Mouse (Mus musculus) cerebellum, adult 9-10 months (tissue): ENCODE measurements around the gene Syt16.

Experiments
- DNase-seq: peaks from one replicate; pipeline ENCODE4 v3.0.0; 2022

Syt16 gene

DNA sequence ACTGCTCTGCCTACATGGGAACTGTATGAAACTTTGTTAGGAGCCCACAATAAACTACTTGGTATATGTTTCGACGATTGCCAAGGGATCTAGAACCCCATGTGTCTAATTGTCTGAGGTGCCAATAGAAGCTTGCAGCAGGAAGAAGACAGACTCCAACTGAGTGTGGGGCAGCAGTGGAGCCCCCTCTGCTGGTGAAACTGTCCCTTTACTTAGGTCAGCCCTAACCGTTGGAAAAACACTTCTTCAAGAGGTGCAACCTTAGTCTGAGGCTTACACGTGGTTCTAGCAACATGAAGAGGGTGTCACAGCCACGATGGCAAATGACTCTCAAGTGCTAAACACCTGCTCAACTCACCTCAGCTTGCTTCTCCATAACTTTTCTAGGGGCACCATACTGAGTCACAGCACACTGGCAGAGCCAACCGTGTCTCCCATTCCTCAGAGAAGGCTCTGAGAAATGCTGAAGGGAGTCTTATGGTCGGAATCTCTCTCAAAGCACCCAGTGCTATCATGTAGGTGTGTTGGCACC lies 17.3 kb downstream of the Syt16 start:
- DNase-seq = no peak

DNA sequence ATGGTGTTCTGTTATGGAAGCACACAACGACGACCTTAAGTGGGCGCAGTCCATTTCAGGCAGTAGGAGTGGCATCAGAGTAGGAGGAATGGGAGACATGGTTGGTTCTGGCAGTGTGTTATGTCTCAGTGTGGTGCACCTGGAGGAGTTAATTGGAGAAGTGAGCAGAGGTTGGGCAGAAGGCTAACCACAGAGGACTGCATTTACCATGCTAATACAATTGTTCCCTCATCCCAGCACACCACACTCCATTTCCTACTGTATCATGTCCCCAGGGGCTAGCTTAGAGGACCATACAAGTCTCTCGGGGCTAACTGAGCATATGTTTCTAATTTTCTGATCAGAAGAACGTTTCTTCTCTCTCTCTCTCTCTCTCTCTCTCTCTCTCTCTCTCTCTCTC lies 18.0 kb downstream of the Syt16 start:
- no peak for DNase-seq

- DNase-seq = no peak
Measured at GRCm38 (mm10) chr12:74023260-74023659, 25.8 kb downstream of the Syt16 start.

- DNase-seq = no peak
Measured at GRCm38 (mm10) chr12:74024912-74025311, 27.5 kb downstream of the Syt16 start.

GRCm38 (mm10) chr12:74043225-74043624 lies 45.8 kb downstream of the Syt16 start:
- DNase-seq = no peak

- DNase-seq = no peak
Measured at GRCm38 (mm10) chr12:74043755-74044154, 46.3 kb downstream of the Syt16 start.

- no peak for DNase-seq
Measured at GRCm38 (mm10) chr12:74044241-74044640, 46.8 kb downstream of the Syt16 start.

GRCm38 (mm10) chr12:74055336-74055931 lies 58.0 kb downstream of the Syt16 start:
- peak; percentile 4 for DNase-seq

GRCm38 (mm10) chr12:74056162-74056561 lies 58.7 kb downstream of the Syt16 start:
- no peak for DNase-seq

GRCm38 (mm10) chr12:74062547-74062946 lies 65.1 kb downstream of the Syt16 start:
- no peak for DNase-seq

DNA sequence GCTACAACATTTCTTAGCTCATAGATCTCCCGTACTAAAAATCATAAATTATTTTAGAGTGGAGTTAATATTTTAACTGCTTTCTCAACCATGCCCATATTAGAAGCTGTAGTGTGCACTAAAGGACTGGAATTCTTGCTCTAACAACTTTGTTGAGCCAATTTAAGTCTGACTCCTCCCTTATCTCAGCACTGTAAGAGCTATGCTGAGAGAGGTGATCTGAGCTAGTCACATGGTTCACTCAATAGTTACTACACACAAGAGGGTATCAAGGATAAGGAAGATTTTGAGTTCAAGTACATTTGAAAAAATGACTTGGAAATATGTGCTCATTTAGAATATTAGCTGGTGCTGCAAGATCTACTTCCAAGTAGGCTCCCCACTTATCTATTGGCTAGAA lies 71.5 kb downstream of the Syt16 start:
- no peak for DNase-seq

- DNase-seq = no peak
Measured at GRCm38 (mm10) chr12:74075590-74075989, 78.1 kb downstream of the Syt16 start.

DNA sequence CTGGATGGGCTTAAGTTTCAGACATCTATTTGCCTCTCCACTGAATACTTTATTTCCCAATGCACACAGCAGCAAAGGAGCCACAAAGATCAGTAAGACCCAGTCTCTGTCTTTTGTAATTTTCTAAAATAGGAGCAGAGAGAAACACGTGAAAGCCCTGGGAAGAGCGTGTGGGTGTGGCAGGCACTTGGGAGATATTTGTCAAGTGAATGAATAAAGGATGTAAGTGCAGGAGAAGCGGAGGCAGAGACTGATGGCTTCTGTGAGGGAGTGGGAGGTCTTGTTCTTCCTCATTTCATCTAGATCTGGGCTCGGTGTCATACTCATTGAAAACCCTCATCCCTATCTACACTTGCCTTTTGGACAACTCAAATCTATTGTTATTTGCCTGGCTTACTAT lies 78.6 kb downstream of the Syt16 start:
- DNase-seq = no peak

- DNase-seq = no peak
Measured at GRCm38 (mm10) chr12:74081122-74081521, 83.7 kb downstream of the Syt16 start.

GRCm38 (mm10) chr12:74084389-74084788 lies 86.9 kb downstream of the Syt16 start:
- no peak for DNase-seq

DNA sequence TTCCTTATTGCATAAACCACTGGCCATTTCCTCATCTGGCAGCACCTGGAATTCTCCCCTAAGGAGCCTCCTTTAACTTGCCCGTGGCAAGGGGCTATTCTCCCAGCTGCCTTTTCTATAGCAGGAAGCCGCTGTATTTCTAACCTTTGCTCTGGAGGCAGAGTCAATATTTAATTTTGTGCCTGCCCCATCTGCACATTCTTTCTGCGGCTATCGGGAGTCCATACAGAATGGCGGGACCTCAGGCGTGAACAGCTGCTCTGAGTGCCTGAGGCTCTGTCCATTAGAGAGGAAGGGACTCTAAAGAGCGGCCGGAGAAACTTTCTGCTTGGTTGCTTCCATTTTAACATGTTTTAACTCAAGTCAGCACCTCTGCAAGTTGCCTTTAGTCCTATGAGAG lies 89.6 kb downstream of the Syt16 start:
- DNase-seq = no peak

DNA sequence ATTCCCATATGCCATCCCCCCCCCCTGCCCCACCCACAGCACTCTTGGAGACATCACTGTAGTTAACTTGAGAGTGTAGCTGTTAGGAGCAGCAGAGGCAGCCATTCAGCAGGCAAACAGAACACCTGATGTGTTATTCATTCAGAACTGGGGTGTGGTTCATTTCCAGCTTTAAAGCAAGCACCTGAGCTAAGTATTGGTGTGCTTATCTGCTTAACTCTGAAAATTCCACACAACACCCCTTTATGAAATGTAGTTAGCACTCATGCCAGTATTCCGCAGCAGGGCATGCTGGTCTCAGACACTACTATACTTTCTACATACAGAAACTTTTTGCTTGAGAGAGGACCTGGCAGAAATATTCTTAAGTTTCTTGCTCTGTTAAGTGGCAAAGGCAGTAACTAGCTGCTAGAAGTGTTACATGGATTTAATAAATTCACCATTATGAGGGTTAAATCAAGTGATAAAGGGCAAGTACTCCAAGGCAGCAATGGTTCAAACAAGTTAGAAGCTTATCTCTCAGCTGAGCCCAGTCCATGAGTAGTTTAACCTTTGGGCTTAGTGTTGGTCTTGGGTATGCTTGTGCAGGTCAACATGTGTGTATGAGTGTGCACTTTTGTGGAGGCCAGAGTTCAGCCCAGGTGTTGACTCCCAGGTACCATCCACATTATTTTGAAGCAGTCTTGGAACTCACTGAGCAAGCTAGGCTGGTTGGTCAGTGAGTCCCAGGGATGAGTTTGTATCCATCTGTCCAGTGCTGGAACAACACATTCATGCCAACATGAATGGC lies 92.1 kb downstream of the Syt16 start:
- no peak for DNase-seq

DNA sequence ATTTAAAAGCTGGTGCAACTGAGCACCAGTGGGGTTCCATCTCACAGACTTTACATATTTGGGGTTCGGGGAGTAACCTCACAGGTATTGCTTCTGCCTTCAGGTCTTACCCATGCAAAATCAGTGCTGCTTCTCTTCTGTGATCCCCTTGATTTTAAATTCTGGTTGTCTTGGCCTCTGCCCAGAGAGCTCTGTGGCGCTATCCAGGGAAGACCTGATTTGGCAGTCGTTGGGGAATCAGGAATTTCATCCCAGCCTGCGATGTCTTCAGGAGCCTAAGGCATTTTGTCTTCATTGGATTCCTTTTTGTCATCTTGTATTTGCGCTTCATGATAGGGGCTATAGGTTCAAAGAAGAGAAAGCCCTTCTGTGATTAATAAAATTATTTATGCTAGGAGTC lies 95.1 kb downstream of the Syt16 start:
- no peak for DNase-seq

DNA sequence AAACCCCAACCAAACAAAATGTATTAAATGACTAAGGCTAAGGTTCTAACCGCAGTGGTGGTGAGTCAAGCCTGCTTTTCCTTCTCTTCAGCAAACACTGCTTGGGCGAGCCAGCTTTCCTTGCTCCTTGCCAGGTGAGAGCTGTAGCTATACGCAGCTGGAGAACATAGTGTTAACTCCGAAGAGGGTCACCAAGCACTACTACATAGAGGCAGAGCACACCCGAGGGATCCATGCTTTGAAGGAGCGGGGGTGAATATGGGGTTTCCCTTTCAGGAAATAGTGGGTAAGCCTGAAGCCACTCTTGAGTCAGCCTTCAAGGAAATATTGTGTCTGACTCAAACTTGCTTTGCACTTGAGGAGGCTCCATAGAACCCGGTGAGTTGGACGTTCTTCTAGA lies 95.6 kb downstream of the Syt16 start:
- no peak for DNase-seq

DNA sequence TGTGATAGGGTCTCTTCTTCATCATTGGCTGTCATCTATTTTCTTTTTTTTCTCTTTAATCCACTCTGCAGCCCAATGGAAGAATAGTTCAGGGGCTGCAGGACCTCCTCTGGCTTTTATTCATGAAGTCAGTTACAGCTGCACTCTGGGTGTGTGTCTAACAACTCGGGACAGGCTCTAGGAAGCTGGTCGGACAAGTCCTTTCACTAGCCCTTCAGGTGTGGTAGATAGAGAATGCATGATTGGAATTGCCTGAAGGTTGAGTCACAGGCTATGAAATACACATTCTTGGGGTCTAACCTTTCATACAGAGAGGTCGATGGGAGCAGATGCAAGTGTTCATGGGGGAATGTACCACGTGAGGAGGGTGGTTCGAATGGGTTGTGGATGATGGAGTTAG lies 97.2 kb downstream of the Syt16 start:
- DNase-seq = no peak

DNA sequence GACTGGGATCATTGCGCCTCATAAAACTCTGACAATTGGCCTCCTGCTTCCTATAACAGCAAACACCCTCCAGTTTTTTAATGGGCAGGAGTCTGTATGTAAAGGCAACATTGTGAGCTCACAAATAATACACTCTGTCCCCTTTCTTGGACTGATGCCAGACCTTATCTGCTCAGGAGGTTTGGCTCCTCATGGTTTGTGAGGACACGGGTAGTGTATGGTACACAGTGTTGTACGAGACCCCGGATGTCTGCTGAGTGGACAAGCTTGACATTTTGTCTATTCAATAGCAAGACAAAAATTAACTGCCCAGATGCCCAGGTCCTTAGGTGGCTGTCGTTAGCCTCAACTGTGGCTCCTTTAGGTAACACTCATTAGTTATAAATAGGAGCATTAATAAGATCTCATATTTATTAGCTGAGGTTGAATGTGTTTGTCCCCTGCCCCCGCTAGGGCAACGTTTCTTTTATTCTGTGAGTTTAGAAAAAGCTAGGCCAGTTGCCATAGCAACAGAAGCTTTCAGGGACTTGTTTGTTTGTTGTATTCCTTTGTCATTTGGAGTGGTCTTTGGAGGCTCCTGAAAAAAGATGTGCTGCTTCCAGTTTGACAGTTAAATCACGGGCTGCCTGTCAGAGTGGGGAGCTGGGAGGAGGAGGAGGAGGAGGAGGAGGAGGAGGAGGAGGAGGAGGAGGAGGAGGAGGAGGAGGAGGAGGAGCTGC lies 101.3 kb downstream of the Syt16 start:
- no peak for DNase-seq

GRCm38 (mm10) chr12:74105811-74106513 lies 108.5 kb downstream of the Syt16 start:
- DNase-seq = no peak

DNA sequence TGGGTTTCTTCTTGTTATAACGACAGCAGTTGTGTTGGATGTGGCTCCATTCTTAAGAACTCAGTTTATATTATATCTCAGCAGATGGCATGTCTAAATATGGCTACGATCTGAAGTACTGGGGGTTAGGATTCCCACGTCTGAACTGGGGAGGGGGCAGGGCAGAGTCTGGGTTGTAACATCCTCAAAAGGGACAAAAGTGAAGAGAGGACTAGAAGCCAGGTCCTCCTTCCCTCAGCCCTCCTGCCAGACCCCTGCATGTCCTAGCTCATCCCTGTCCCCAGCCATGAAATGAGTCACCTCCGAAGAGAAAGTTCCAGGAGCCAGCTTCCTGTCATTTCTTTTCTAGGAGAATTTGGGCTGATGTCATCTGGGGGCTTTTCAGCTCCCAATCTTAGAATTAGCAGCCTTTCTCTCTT lies 111.2 kb downstream of the Syt16 start:
- no peak for DNase-seq
